Mouse (Mus musculus) small intestine, adult 10 weeks (tissue): ENCODE data around the gene Bod1l. TPM values are rescaled to one million over a fixed set of nuclear protein-coding genes. Genes with fewer than 3 reads are reported as not detected.

Experiments used
- polyA plus RNA-seq: library from polyadenylated mRNA; stranded (reverse); fragments of 350-450 nt; fragmentation: Illumina TruSeq; extraction: RNeasy Lipid Tissue Mini Kit (QIAGEN cat#74804); gene quantifications from one replicate; pipeline ENCODE4 v1.2.3, GENCODE M21; 2014; ENCODE audit warnings: low replicate concordance

The Bod1l gene
- polyA plus RNA-seq, result 16.3 TPM

DNA sequence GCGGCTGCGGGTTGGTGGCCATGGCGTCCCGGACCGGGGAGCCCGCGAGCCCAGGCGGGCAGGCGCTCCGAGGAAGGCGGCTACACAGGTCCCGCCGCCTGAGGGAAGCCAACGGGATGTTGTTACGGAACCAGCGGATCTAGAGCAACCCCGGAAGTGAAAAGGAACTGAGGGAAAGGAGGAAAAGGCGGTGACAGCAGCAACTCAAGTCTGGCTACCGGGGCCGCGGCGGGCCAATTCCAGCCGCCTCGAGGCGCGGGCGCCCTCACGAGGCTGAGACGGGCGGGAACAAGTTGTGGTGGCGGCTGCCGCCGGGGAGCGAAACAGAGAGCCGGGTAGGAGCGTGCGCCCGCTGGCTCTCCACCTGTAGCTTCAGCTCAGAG lies at the start of gene Bod1l:
Gene Bod1l, minus strand, starts transcription at position 169 of the 383 bp plus-strand sequence.

DNA sequence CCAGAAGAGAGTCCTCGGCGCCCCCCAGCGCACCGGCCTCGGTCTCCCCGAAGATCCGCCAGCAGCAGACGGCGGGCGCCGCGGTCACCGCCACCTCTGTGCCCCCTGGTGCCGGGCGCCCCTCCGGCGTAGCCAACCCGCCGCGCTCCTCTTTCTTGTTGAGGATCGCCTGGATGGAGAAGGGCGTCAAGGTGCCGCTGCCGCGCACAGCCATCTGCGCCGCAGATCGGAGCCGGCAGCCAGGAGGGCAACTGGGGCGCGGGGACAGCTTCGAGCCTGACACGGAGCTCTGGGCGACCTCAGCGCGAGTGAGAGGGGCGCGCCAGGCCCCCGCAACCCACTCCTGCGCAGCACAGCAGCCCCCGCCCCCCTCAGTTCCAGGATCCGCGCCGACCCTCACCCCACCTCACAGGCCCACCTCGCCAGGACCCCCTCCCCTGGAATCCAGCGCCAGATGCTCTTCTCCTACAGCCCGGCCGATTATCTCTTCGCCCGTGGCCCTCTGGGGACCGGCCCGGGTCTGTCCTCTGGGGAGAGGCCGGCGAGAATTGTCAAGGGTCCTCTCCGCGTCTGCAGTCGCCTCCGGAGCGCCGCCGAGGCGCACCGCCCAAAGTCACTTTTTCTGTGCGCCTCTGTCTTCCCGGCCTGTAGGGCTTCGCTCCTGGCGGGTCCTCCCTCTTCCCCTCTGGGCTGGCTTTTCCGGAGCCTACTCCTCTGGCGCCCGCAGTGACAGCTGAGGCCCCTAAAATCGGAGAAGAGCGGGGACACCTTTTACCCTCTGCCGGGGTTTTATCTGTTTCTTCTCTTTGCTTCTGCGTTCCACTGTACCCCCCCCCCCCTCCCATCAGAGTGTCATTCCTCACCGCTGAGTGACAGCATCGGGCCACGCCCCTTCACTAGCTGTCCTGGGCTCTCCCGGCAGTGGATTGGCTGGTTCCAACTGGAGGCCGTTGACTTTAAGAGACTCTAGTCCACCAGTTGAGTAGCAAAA lies 80.1 kb downstream of the Bod1l start, which contains the start of gene Nkx3-2:
Gene Nkx3-2, minus strand, starts transcription at position 771 of the 991 bp plus-strand sequence.

Other genes starting within 250 kb of the Bod1l start
- gene Rab28, start 136.2 kb downstream of the Bod1l start, polyA plus RNA-seq, result 97.7 TPM
- not detected for gene Nkx3-2, start 79.8 kb downstream of the Bod1l start, polyA plus RNA-seq
- not detected for gene Gm16223, start 223.6 kb upstream of the Bod1l start, polyA plus RNA-seq